Mouse (Mus musculus) gastrocnemius, postnatal 14 days (tissue): ENCODE data around the gene Rfxank. TPM values are rescaled to one million over a fixed set of nuclear protein-coding genes. Genes with fewer than 3 reads are reported as not detected.

Experiments used
- DNase-seq: peaks from one replicate; pipeline ENCODE4 v3.0.0; 2021; ENCODE audit warnings: mixed read lengths
- intact Hi-C: fragments of 180-260 bp; cut with DNase I; formaldehyde crosslinking; loops from one replicate; pipeline ENCODE4 v1.15.1; 2025; ENCODE audit warnings: low total_unique reads
- long read RNA-seq, 2 experiments: library from polyadenylated mRNA; stranded (forward); transcript quantifications; one replicate each; pipeline ENCODE4 v2.0.0; 2021
- total RNA-seq, 2 experiments: library from RNA; stranded (reverse); gene quantifications; 2 replicates each; pipeline ENCODE4 v1.2.3; 2021

Gene Rfxank
- 1 to 10 TPM; 8.1 to 8.8 TPM for total RNA-seq
- long read RNA-seq, experiment 1, partial matches to known transcripts = 0 of 3 reads
- long read RNA-seq, experiment 1, other reads (novel, unspliced or antisense) = 1 of 3 reads
- long read RNA-seq, experiment 2, partial matches to known transcripts = 0 of 9 reads
- long read RNA-seq, experiment 2, other reads (novel, unspliced or antisense) = 2 of 9 reads

DNA sequence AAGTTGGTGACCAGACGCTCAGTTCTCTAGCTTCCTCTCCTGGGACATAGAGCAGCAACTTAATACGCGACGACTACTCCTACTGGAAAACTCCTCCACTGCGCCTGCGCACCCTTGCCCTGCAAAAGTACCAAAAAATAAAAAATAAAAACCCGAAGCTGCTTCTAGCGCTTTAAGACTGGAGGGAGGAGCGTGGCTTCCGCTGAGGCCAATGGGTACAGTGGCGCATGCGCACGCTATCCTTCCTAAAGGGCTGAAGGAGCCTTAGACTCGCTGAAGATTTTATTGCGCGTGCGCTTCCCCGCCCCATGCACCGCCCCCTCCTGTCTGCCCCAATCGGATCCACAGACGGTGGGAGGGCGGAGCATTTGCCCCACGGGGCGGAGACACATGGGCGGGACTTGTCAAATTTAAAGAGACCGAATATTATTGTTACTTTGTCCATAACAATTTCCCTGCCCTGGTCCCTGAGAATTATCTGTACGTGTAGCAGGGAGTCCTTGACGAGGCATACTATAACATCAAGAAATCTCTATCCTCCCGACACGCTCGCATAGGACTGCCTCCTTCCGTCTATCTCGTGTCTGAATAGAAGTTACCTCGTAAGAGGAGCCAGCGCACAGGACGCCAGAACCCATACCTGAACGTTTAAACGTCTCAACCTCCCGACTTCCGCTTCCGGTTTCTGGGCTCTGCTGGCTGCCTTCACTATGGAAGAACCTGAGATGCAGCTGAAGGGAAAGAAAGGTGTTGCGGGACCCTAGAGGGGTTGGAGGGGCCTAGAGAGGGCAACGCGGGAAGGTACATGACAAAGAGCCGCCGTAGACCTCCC, at the start of gene Rfxank, which contains the start of the genes Borcs8 and Mef2b:
Rfxank (minus strand) TSS at position 129 of the 832 bp plus-strand sequence.
Borcs8 (plus strand) TSS at position 474 of the 832 bp plus-strand sequence.
Mef2b (plus strand) TSS at position 686 of the 832 bp plus-strand sequence.
- intact Hi-C loops = no loop called here
- DNase-seq = peak; percentile 99

DNA sequence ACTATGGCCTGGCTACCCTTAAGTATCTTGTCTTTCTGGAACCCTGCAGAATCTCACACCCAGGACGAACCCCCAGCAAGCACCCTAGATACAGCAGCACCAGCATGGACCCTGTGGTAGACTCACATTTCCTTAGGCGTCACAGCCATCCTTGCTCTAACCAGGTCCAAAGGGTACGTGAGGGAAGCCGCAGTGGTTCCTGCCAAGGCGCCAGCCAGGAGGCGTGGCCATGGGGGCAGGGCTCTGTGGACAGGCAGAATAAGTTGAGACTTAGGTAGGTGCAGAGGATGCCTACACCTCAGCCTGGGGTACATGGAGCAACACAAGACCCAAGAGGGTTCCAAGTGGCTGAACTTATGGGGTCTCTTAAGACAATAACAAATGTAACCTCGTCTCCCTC, 49.8 kb upstream of the Rfxank start:
- intact Hi-C loops = no loop called here
- DNase-seq = no peak

DNA sequence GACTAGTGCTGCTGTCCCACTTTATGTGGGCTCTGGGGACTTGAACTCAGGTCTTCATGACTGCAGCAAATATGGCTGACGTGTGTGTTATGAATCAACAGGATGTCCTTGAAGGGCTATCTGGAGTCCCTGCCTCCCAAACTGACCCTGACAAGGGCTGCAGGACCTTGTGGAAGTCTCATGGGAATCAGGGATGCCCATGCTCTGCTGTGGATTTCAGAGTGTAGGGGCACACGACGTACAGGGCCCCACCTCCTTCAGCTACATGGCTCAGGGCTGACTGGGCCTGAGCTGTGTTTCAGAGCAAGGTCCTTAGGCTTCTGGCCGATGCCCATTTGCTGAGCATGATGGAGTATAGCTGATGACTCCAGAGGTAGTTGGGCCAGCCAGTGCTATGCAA, 44.2 kb upstream of the Rfxank start:
- no peak for DNase-seq
- intact Hi-C loops = no loop called here

DNA sequence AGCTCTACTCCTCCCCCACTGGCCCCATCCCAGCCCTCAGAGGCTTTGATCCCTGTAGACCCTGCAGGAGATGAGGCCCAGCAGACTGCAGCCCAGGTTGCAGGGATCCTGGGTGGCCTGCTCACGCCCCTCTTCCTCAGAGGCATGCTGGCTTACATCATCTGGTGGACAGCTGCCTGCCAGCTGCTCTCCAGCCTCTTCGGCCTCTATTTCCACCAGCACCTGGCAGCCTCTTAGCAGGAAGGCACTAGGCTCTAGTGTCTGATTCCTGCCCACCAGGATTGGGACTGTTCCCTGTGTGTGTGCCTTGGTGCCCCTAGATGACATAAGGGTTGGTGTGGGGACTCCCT, 42.9 kb upstream of the Rfxank start:
- intact Hi-C loops = no loop called here

DNA sequence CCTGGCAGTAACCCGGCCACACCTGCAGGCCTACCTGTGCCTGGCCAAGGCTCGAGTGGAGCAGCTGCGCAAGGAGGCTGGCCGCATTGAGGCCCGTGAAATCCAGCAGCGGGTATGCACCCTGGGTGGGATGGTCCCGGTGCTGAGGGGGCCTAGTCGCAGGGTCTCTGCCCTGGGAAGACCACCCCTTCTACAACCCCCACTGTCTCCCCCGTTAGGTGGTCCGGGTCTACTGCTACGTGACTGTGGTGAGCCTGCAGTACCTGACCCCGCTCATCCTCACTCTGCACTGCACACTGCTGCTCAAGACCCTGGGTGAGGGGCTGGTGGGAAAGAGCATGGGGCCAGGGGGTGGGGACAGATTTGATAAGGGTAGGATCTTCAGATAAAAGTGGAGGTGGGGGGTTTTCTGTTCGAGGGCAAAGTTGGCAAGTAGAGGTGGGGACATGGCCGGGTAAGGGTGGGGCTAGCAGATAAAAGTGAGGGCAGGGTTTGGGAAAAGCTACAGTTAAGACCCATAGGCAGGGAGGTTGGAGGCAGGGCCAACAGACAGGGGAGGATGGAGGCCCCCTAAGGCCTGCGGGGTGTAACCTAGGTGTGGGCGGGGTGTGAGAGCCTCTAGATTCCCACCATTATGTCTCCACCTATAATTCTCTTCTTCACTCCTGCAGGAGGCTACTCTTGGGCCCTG, 42.4 kb upstream of the Rfxank start:
- intact Hi-C loops = no loop called here
- DNase-seq = no peak

More for the DNA sequence above, 42.9 kb upstream of the Rfxank start:
- no peak for DNase-seq

DNA sequence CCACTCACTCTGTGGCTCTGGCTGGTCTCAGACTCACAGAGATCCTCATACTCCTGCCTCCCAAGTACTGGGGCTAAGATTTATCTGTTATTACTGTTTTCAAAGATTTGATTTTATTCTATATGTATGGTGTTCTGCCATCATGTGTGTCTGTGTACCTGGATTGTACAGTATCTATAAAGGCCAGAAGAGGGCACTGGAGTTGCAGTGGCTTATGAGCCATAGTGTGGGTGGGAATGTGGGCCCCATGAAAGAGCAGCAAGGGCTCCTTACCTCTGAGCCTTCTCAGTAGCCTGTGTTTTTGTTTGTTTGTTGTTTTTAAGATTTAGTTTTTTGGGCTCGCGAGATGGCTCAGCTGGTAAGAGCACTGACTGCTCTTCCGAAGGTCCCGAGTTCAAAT, 40.1 kb upstream of the Rfxank start:
- DNase-seq = no peak
- intact Hi-C loops = loop anchor here (5.0 kb wide), 1 partner anchor 43 kb away; no protein-coding TSS in a partner anchor

DNA sequence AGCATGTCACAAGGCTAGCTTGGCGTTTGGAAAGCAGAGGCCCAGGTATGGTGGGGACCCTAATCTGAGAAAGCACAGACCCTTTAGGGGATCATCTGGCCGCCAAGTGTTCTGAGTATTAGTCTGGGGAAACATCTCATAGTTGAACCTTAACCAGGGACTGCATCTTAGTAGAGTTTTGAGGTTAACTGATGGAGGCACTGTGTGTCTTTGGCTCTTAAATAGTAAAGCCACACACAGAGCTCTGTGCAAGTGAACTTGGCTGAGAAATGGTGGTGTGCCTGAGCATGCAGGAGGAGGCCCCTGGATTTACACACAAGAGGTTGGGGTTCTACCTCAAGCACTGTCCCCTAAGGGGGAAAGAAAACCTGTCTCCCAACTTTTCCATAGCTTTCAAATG, 39.3 kb upstream of the Rfxank start:
- intact Hi-C loops = loop anchor here (5.0 kb wide), 1 partner anchor 44 kb away; no protein-coding TSS in a partner anchor
- DNase-seq = no peak

DNA sequence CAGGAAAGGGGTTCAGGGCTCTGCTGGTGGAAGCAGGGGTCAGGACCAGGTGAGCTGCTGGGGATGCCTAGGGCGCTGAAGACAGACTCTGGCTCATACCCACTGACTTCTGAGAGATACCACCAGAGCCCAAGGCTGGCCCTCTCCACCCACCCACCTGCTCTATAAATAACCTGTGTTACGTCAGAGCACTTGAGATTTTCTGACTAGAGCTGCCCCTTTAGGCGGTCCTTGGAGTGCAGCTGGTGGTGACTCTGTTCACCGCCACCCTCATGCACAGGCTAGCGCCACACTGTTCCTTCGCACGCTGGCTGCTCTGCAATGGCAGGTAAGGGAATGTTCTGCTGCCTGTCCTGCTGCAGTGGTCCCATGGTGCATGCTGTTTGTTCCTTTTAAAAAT, 35.1 kb upstream of the Rfxank start:
- intact Hi-C loops = no loop called here
- no peak for DNase-seq

DNA sequence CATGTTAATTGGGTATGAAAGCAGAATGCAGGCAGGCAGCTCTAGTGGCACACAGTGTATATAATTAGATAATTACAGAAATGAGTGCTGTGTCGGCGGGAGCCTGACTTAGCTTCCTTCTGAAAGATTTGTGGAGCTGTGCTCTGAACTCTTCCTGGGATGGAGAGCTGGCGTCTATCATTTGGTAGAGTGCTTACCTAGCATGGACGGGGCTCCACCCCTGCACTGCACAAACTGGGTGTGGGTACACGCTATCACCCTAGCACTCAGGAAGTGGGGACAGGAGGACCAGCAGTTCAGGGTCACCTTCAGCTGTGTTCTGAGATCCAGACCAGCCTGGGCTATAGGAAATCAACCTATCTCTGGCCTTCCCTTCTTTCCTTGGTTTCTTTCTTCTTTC, 34.4 kb upstream of the Rfxank start:
- DNase-seq = no peak
- intact Hi-C loops = no loop called here

DNA sequence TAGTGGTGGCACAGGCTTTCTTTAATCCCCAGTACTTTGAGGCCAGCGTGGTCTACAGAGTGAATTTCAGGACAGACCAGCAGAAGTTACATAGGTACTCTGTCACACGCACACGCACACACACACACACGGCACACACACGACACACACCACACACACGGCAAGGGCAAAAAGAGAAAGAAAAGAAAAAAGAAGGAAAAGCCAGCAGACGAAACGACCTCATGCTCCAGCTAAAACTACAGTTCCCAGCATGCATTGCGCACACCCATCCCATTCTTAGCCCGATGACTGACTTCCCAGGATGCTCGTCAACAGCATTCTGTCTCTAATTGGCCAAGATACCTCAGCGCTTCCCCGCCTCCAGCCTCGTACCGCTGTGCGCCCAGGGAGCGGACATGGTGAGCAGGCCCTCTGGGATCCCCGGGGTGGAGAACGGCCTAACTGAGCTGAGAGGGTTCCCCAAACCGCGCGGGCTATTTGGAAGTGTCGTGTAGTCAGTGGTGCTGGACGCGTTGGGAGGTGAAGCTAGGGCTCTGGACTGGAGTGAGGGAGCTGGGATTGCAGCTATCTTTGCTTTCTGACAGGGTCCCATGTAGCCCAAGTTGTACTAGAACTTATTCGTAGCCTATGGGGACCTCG, 33.2 kb upstream of the Rfxank start, which contains the start of gene Tmem161a:
Tmem161a (plus strand) TSS at position 314 of the 639 bp plus-strand sequence.
- intact Hi-C loops = no loop called here
- DNase-seq = peak; percentile 90

DNA sequence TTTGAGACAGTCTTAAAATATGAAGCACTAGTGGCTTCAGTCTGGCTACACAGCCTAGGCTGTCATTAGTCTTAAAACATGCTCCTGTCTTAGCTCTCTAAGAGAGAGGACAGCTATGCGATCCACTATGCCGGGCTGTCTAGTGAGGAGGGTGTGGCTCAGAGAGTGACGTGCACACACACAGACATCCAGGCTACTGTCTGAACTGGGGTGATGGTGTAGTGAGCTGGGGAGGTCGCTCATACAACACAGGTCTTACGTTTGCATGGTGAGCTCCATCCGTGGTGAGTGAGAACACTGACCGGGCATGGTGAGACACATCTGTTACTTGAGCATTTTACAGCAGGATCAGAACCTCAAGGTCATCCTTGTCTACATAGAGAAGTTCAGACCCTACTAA, 32.3 kb upstream of the Rfxank start:
- intact Hi-C loops = no loop called here
- no peak for DNase-seq

DNA sequence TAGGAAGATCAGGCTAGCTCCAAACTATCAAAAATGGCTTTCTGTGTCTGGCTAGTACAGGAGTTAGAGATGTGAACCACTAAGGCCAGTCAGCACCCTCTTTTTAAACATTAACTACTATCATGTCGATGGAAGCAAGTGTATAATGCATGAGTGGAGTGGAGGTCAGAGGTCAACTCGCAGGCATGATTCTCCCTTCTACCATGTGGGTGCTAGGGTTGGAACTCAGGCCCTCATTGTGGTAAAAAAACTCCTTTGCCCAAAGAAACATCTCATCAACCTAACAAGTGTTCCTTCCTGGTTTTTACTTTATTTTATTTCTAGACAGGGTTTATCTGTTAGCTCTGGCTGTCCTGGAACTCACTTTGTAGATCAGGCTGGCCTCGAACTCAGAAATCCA, 31.8 kb upstream of the Rfxank start:
- no peak for DNase-seq
- intact Hi-C loops = no loop called here

DNA sequence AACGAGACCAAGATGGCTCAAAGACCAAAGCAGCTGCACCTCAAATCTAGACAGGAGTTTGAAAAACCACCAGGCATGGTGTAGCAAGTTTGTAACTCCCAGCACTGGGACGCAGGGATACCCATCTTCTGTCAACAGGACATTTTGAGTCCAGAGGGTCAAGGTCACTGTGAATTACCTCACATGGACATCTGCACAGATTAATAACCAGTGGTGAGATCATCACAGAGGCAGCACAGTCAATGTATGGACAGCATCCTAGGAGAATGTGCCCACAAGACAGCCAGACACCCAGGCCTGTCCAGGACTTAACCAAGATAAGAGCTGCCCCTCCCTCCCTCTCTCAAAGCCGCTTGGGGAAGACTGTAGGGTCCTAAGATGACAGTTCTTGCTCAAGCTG, 31.2 kb upstream of the Rfxank start:
- intact Hi-C loops = no loop called here
- DNase-seq = no peak

DNA sequence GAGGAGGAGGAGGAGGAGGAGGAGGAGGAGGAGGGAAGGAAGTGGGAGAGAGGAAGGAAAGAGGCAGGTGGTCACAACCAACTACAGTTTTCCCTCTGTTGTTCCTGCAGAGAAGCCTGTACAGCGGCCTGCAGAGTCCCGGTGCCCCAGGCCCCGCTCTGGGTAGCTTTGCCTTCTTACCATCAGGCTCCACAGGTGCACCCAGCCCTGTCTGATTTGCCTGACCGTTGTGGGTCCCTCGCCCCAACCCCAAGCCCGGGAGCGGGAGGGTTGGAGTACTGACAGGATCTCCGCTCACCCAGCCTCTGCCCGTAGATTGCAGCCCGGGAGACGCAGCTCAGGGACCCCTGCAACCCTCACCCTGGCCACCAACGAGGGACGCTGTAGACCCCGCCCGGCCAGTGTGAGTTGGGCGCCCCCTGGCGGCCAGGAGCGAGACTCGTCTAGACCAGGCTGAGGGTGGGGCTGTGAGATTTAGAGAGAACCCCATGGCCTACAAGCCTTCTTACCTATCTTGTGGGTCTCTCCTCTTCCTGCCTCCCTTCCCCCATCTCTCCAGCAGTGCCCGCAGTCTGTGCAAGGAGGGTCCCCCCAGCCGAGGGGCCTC, 27.7 kb upstream of the Rfxank start:
- DNase-seq = peak; percentile 73
- intact Hi-C loops = loop anchor here (5.0 to 10.0 kb wide), 3 partner anchors 59 to 252 kb away; no protein-coding TSS in a partner anchor

DNA sequence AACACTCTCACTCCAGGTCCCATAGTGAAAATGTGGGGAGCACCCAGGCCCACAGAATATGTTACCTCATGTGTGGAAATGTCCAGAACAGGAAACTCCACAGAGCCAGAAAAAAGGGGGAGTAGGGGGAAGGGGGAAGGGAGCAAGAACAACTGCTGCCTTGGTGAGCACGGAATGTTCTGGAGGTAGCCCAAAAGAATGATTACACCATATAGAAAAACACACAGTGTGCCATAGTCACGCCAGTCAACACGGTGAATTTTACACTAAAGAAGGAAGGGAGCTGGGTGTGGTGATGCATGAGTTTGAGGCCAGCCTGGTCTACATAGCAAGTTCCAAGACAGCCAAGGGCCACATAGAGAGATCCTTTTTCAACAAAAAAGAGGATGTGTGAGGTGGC, 24.4 kb upstream of the Rfxank start:
- no peak for DNase-seq
- intact Hi-C loops = loop anchor here (5.0 to 10.0 kb wide), 2 partner anchors 66 to 249 kb away; no protein-coding TSS in a partner anchor

DNA sequence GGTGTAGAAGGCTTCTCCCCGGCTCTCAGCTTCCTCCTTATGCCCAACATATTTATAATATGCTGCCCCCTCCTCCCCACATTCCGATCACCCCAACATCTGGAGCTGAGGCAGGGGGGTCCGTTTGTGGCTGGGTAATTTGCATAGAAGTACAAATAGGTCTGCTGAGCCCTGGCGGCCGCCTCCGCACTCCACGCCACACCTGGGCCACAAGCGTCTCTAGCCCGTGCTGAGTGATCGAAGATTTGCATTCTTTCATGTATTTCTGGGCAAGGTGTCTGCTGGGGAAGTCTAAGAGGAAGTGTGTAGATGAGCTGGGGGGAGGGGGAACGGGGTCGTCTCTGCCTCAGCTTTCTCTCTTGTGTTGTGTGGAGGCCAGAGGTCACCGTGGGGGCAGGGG, 21.1 kb upstream of the Rfxank start:
- DNase-seq = no peak
- intact Hi-C loops = loop anchor here (5.0 to 10.0 kb wide), 2 partner anchors 63 to 245 kb away; no protein-coding TSS in a partner anchor

DNA sequence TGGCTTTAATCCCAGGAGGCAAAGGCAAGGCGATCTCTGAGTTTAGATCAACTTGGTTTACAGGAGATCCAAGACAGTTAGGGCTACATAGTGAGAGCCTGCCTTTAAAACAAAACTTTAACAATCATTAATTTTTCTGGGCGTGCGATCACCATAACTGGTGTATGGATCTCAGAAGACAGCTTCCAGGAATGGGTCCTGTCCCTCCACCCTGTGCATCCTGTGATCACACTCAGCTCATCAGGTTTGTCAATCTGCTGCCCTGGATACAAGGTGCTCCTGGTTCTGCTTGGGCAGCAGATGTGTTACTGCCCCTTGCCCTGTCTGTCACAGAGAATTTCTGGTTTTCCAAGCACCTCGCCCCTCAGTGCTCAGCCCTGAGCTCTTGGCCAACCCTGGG, 20.3 kb upstream of the Rfxank start:
- intact Hi-C loops = no loop called here
- DNase-seq = no peak

DNA sequence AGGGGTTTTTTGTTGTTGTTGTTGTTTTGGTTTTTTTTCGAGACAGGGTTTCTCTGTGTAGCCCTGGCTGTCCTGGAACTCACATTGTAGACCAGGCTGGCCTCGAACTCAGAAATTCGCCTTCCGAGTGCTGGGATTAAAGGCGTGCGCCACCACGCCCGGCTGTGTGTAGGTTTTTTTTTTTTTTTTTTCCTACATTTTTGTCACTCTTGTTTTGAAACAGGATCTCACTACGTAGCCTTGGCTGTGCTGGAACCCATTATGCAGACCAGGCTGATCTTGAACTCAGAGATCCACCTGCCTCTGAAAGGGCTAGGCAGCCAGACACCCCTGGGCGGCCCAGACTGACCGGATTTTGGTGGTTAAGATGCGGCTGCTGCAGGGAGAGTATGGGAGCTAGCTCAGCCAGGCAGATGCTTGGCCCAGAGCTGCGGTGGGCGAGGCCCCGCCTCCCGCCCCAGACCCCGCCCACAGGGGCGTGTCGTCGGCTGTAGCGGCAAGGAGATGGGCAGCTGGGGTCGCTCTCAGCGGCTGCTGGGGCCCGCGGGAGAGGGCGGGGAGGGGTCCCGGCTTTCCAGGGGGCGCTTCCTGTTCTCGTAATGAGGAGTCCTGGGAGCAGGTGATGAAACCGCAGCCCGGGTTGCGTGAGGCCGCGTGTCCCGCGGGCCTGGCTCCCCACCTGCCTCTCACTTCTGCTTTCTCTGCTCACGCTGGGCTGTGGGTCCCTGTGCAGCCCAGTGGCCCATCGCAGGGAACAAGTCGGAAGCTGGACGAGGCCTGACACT, 19.3 kb upstream of the Rfxank start:
- DNase-seq = peak; percentile 67
- intact Hi-C loops = no loop called here
